Mouse (Mus musculus) embryonic facial prominence, embryonic 10.5 days (tissue): Measurements from ENCODE around the gene Fam72a. TPM values are rescaled to one million over a fixed set of nuclear protein-coding genes. Genes with fewer than 3 reads are reported as not detected.
A peak's percentile ranks its signal among the peaks of the same experiment; 100 is the strongest.

Source experiments
- DNase-seq: peaks from one replicate; pipeline ENCODE4 v3.0.0-alpha.2; 2017; ENCODE audit warnings: low spot score
- H3K27ac ChIP-seq: fragments of 300-500 bp; sonication (generic); replicated peaks from 2 replicates; pipeline ENCODE4 v1.5.1; 2016; ENCODE audit warnings: mild to moderate bottlenecking
- H3K27me3 ChIP-seq: fragments of 300-500 bp; sonication (generic); replicated peaks from 2 replicates; pipeline ENCODE4 v1.6.1; 2016; ENCODE audit warnings: low read depth, mild to moderate bottlenecking; ENCODE audit not compliant: poor library complexity, severe bottlenecking
- H3K36me3 ChIP-seq: fragments of 300-500 bp; sonication (generic); replicated peaks from 2 replicates; pipeline ENCODE4 v1.6.1; 2016; ENCODE audit warnings: mild to moderate bottlenecking, moderate library complexity
- H3K4me1 ChIP-seq: fragments of 300-500 bp; sonication (generic); 2 replicates; pipeline ENCODE4 v1.6.1; 2016
- H3K4me3 ChIP-seq: fragments of 300-500 bp; sonication (generic); 2 replicates; pipeline ENCODE4 v1.5.1; 2016; ENCODE audit warnings: mild to moderate bottlenecking, moderate library complexity
- H3K9me3 ChIP-seq: fragments of 300-500 bp; sonication (generic); 2 replicates; pipeline ENCODE4 v1.6.1; 2016; ENCODE audit warnings: mild to moderate bottlenecking
- WGBS: fragments of 180-500 bp; shearing (Covaris S2); methylation state at CpG from one replicate; pipeline ENCODE4 v1.1.7; 2016; 5-methylcytosine and 5-hydroxymethylcytosine counted together
- polyA plus RNA-seq: library from polyadenylated mRNA; unstranded; fragments of >200 nt; fragmentation: Nextera tagmentation; extraction: Ambion mirVana; gene quantifications from 2 replicates; pipeline ENCODE4 v1.2.1, GENCODE M21; 2016

Gene Fam72a
- polyA plus RNA-seq, 1 experiment from 2014 or later: 4.1 TPM

DNA sequence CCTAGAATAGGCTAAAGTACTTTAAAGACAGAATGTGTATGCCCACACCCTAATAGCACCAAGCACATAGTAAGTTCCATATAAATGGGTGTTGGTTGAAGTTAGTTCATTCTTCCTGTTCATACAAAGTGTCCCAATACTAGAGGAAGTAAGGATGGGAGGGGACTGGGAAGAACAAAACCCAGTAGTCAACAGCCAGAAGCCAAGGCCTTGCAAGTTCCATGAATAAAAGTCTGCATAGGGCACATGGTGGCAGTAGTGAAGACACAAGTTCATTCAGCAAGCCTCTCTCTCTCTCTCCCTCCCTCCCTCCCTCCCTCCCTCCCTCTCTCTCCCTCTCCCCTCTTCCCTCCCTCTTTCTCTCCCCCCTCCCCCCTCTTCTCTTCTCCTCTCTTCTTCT, 16.6 kb upstream of the Fam72a start:
- H3K36me3 ChIP-seq: peaks cover 5% of the 10 kb centered on the region
- DNase-seq: no peak
- no peak overlapping the region for H3K4me3 ChIP-seq

DNA sequence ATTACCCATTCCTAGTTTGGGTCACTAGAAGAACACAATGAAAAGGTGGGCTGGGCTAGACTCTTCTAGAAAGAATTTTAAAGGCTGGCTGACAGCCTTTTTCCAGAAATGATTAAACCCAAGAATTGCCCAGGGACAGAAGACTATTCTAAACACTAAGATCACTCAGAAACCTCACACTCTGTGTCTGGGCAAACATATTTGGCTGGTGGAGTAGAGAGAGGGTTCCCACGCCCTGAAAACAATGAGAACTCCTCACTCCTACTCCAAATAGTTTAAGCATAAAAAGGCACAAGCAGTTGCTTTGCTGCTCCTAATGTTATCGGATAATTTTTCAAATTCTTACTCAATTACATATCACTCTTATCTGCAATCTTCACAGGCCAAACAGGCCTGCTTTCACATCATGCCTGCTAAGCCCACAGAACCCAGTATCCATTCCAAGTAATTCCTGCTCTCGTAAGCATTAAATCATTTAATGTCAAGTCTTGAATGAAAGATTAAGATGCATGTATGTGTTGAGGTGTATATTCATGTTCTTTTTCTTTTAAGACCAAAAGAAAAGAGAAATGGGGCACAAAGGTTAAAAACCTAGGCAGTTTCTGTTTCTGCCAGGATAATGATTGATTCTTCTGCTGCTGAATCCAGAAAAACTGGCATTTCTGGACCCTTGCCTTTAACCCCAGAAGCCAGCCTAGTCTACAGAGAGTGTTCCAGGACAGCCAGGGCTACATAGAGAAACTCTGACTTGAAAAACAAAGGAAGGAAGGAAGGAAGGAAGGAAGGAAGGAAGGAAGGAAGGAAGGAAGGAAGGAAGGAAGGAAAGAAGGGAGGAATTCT, 15.8 kb upstream of the Fam72a start:
- peaks cover 5% of the 10 kb centered on the region; the same call in 1 of the 2 replicates for H3K36me3 ChIP-seq
- no peak for DNase-seq
- H3K27me3 ChIP-seq: no peaks in the 10 kb centered on the region
- no peak overlapping the region for H3K27ac ChIP-seq
- no peak overlapping the region for H3K4me3 ChIP-seq
- H3K9me3 ChIP-seq: no peaks in the 10 kb centered on the region
- H3K4me1 ChIP-seq: peaks cover 3% of the 10 kb centered on the region; the same call in 1 of the 2 replicates
- 84% methylated on average over 3 of the region's 3 CpGs for WGBS

More for the DNA sequence above, 16.6 kb upstream of the Fam72a start:
- Histone ChIP-seq H3K27me3 (no peaks in the 10 kb centered on the region), H3K27ac (no peak overlapping the region), H3K4me1 (peaks cover 3% of the 10 kb centered on the region; the same call in 1 of the 2 replicates), H3K9me3 (no peaks in the 10 kb centered on the region)

DNA sequence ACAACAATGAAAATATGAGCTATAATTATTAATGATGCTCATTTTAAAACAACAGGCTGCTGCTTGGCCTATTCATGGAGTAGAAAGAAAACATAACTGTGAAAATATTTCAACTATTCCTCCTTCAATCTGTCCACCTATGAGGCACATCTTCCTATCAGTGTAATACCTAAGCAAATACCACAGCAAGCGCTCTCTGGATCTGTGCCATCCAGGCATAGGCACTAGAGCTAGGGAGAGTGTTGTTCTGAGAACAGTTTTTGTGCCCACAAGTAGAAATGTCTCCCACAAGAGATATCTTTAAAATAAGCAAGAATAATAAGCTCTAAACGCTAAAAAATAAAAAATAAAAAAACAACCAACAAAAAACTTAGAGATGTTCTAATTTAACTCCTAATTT, 14.6 kb upstream of the Fam72a start:
- H3K36me3 ChIP-seq: peaks cover 5% of the 10 kb centered on the region; the same call in 1 of the 2 replicates
- H3K27ac ChIP-seq: no peak overlapping the region
- no peak overlapping the region for H3K4me3 ChIP-seq
- WGBS: 89% methylated on average over 2 of the region's 2 CpGs
- DNase-seq: no peak
- no peaks in the 10 kb centered on the region for H3K27me3 ChIP-seq
- H3K4me1 ChIP-seq: peaks cover 3% of the 10 kb centered on the region; the same call in 1 of the 2 replicates
- H3K9me3 ChIP-seq: no peaks in the 10 kb centered on the region

DNA sequence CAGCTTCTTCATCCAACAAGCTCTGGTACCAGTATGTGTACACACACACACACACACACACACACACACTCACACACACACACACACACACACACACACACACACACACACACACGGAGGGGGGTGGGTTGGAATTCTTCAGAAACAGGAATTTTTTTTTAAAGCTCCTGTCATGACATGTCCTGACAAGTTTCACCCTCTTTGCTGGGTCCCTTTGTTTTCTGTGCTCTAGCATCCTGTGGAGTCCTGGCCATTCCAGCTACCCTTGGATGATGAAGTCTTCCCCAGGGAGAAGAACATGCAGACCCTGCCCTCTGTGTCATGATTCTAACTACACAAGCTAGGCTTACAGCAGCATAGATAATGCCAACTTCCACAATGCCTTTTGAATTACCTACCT, 13.5 kb upstream of the Fam72a start:
- no peak overlapping the region for H3K4me3 ChIP-seq
- H3K27ac ChIP-seq: no peak overlapping the region
- no peaks in the 10 kb centered on the region for H3K9me3 ChIP-seq
- no peaks in the 10 kb centered on the region for H3K27me3 ChIP-seq
- DNase-seq: peak; percentile 14
- H3K36me3 ChIP-seq: peaks cover 9% of the 10 kb centered on the region; the same call in 1 of the 2 replicates
- 62% methylated on average over 1 of the region's 1 CpGs for WGBS
- peaks cover 3% of the 10 kb centered on the region; the same call in 1 of the 2 replicates for H3K4me1 ChIP-seq

DNA sequence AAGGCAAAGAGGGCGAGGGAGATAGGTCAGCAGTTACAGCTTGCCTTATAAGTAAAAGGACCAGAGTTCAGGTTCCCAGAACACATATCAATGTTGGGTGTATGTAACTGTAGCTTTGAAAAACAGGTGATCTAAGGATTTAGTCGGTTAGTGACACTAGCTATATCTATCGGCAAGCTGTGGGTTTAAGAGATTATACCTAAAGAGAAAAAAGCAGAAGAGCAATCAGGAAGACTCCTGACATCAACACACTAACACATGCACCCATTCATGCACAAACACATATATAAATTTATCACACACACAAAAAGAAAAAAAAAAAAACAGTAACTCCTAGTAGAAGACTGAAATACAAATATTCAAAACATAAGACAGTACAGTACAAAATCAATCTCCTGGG, 11.1 kb upstream of the Fam72a start:
- no peak for DNase-seq
- 94% methylated on average over 3 of the region's 3 CpGs for WGBS
- H3K27ac ChIP-seq: no peak overlapping the region
- no peak overlapping the region for H3K4me3 ChIP-seq
- 0 out of 2 replicates have a peak, but pooled peaks cover 4% of the 10 kb centered on the region for H3K36me3 ChIP-seq
- H3K27me3 ChIP-seq: no peaks in the 10 kb centered on the region
- H3K4me1 ChIP-seq: peaks cover 6% of the 10 kb centered on the region; the same call in 1 of the 2 replicates
- no peaks in the 10 kb centered on the region for H3K9me3 ChIP-seq

DNA sequence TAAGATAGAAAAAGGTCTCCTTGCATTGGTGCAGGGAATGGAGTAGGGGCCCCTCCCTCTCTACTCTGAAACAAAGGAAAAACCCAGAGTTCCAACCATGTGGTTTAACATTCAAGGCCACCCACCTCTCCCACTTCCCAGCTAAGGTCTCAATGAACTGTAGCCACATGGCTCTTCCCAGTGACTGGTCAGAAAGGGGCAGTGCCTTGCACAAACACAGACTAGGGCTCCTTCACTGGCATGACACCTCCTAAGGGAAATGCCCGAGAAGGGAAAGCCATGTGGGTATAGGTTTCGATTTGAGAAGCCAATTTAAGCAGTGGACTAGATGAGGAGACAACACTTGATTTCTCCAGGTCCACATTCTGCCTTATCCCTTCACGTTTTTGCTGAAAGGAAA, 3.9 kb upstream of the Fam72a start:
- Histone ChIP-seq H3K27me3 (no peaks in the 10 kb centered on the region), H3K36me3 (peaks cover 8% of the 10 kb centered on the region; the same call in 1 of the 2 replicates), H3K4me3 (peak overlapping the region; percentile 91), H3K27ac (no peak overlapping the region), H3K9me3 (no peaks in the 10 kb centered on the region), H3K4me1 (peaks cover 46% of the 10 kb centered on the region)
- no peak for DNase-seq
- 47% methylated on average over 3 of the region's 3 CpGs for WGBS

DNA sequence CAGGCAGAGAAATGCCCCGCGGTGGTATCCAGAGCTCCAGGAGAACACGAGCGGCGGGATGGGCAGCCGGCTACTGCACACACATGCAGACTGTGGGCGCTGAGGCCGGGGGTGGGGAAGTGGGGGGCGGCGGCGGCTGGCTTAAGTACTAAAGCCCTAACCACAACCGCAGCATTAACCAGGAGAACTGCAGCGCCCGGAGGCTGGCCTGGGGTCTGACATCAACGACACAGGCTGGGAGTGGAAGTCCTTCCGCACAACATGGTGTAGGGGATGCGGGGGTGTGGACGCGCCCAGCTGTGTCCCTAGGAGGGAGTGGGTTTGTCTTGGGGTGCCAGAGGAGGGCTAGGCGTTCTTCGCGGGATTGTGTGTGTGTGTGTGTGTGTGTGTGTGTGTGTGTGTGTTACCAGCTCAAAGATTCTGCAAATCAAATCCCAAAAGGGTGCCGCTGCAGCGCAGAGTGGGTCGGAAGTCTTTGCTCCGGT, 2.6 kb upstream of the Fam72a start:
- Histone ChIP-seq H3K4me1 (peaks cover 59% of the 10 kb centered on the region), H3K36me3 (peaks cover 7% of the 10 kb centered on the region; the same call in 1 of the 2 replicates), H3K27me3 (no peaks in the 10 kb centered on the region), H3K9me3 (no peaks in the 10 kb centered on the region), H3K27ac (peak overlapping the region; percentile 93), H3K4me3 (peak overlapping the region; percentile 91)
- DNase-seq: peak; percentile 57
- under 1% methylated on average over 26 of the region's 26 CpGs for WGBS

DNA sequence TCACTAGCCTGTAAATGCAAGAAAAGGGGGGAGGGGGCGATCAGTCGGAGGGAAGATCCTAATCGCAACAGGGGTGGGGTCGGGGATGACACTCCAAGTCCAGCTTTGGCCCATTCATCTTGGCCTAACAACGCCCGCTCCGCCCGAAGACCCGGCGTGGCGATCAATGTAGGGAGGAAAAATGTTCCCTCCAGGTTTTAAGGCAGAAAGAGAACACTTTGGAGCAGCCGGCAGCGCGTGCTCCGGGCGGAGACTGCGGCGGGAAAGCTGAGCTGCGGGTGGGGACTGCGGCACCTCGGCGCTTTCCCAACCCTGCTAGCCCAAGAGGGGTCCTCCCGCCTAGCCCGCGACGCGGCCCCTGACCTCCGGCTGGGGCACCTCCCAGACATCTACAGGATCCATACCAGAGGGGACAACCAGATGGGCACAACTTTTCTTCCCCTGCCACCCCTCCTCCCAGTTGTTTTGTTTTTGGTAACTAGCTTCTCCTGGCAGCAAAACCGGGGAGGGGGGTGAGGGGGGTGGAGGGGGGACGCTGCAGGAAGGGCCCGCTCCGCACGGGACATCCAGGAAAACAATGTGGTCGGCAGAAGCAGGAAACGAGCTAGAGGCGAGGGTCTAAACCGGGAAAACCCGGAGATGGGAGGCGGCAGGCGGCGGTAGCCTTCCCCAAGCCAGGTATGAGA, 2.0 kb upstream of the Fam72a start:
- Histone ChIP-seq H3K36me3 (peaks cover 7% of the 10 kb centered on the region; the same call in 1 of the 2 replicates), H3K4me1 (peaks cover 64% of the 10 kb centered on the region)
- under 1% methylated on average over 41 of the region's 41 CpGs for WGBS

DNA sequence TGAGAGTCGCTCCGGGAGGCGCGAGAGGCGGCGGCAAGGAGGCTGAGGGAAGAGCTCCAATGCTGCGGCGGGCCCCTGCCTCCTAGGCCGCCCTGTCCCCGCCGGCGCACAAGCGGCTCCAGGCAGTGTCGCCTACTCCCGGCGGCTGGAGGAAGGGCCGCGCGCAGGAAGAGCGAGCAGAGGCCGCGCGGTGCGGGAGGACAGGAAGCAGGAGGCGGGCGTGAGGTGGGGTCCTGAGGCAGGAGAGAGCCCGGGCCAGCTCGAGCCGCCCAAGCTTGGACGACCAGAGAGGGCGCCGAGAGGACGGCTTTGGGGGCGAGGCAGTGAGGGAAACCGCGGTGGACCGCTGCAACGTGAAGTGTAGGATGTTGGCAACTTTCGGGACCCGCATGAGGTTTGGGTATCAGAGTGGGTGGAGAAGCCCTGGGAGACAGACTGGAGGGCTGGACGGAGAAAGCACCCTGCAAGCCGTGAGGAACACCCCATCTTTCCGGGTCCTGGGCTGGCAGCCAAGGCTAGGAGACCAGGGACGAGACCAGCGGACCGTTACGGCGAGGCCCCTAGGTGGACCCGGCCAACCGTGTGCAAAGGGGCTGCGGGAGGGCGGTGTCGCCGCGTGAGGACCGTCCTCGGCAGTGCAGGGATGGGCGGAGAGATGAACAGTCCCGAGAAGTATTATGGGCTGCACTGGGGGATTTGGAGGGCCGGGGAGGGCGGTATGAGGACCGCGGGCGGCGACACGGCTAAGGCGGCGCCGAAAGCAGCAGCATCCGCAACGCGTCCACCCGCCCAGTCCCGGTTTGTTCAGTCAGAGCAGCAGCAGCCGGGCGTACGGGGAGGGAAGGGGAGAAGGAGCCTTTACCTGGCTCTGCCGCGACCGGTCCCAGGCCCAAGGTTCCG, 1.1 kb upstream of the Fam72a start:
- Histone ChIP-seq H3K27ac (peak overlapping the region; percentile 93), H3K9me3 (no peaks in the 10 kb centered on the region), H3K36me3 (peaks cover 7% of the 10 kb centered on the region; the same call in 1 of the 2 replicates), H3K4me3 (peak overlapping the region; percentile 91), H3K4me1 (peaks cover 68% of the 10 kb centered on the region), H3K27me3 (no peaks in the 10 kb centered on the region)
- DNase-seq: peak; percentile 83
- WGBS: under 1% methylated on average over 81 of the region's 81 CpGs

More for the DNA sequence above, 2.0 kb upstream of the Fam72a start:
- DNase-seq: peak; percentile 72
- no peaks in the 10 kb centered on the region for H3K27me3 ChIP-seq
- H3K27ac ChIP-seq: peak overlapping the region; percentile 93
- H3K4me3 ChIP-seq: peak overlapping the region; percentile 91
- no peaks in the 10 kb centered on the region for H3K9me3 ChIP-seq

DNA sequence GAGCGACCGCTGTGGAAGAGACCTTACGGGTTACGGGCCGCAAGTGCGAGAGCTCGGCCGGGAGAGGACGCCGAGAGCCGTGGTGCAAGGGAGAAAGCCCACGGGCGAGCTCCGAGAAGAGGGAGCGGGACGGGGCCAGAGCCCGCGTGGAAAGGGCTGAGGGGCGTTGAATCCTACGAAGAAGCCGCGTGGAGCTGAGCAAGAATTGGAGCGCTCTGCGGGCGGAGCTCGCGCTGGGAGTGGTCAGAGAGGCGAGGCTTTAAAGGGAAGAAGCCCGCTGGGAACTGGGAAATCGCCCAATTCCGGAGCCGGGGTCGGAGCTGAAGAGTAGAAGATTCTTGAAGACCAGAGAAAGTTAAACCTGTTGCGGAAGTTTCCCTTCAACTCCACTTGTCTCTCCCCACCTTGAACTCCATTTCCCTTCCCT, 391 bp downstream of the Fam72a start:
- peak overlapping the region; percentile 93 for H3K27ac ChIP-seq
- H3K4me1 ChIP-seq: peaks cover 61% of the 10 kb centered on the region
- WGBS: under 1% methylated on average over 34 of the region's 34 CpGs
- peaks cover 7% of the 10 kb centered on the region; the same call in 1 of the 2 replicates for H3K36me3 ChIP-seq
- no peaks in the 10 kb centered on the region for H3K9me3 ChIP-seq
- no peaks in the 10 kb centered on the region for H3K27me3 ChIP-seq
- H3K4me3 ChIP-seq: peak overlapping the region; percentile 91
- DNase-seq: peak; percentile 75

DNA sequence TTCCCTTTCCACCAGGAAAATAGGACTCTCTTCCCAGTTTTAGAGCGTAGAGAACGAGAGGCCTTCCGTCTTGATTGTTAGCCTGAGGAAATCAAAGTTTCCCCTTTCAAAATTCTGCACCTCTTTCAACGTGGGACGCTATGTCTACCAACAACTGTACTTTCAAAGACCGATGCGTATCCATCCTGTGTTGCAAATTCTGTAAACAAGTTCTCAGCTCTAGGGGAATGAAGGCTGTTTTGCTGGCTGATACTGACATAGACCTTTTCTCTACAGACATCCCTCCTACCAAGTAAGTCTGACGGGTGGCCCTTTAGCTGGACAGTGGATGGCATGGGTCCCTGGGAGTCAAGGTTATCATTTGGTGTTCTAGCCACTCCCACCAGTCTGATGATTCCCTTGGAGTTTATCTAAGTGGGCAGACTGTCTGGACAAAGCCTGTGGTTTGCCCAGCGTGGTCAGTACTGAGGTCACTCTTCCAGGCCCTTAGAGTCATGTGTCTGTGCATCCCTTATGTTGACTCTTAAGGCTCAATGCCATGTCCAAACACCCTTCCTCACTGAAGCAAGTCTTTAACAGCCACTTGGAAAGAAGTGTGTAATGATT, 961 bp downstream of the Fam72a start:
- peak overlapping the region; percentile 91 for H3K4me3 ChIP-seq
- no peaks in the 10 kb centered on the region for H3K27me3 ChIP-seq
- peaks cover 4% of the 10 kb centered on the region for H3K36me3 ChIP-seq
- no peaks in the 10 kb centered on the region for H3K9me3 ChIP-seq
- DNase-seq: peak; percentile 17
- 2% methylated on average over 9 of the region's 9 CpGs for WGBS
- H3K27ac ChIP-seq: peak overlapping the region; percentile 93
- peaks cover 55% of the 10 kb centered on the region for H3K4me1 ChIP-seq
